Mouse (Mus musculus) Patski (cell line): Measurements from ENCODE around the gene Ptpa. TPM values are rescaled to one million over a fixed set of nuclear protein-coding genes. Genes with fewer than 3 reads are reported as not detected.

Experiments used
- ATAC-seq: fragments of 100-300 bp; one replicate; pipeline ENCODE4 v1.8.0; 2021
- CTCF ChIA-PET: fragments of 350-600 bp; sonication (Branson Sonifier 250); formaldehyde crosslinking; loops from one replicate; lab custom pipeline; 2022; ENCODE audit warnings: inconsistent platforms; lab: Charles Lee
- POLR2A ChIA-PET: fragments of 350-600 bp; sonication (Branson Sonifier 250); formaldehyde crosslinking; loops from one replicate; lab custom pipeline; 2022; ENCODE audit warnings: antibody characterized with exemption, inconsistent platforms; lab: Charles Lee
- DNase-seq: peaks from one replicate; pipeline ENCODE4 v3.0.0-alpha.2; 2011; ENCODE audit warnings: low read depth, low spot score
- H3K27me3 ChIP-seq: fragments of 371-371 bp; one replicate; pipeline ENCODE4 v1.5.1; 2021
- CTCF ChIP-seq: fragments of 100-300 bp; IDR thresholded peaks from one replicate; pipeline ENCODE4 v1.5.1; 2021
- in situ Hi-C: fragments of 300-500 bp; cut with MboI; formaldehyde crosslinking; loops from 3 replicates; pipeline ENCODE4 v1.11.1; 2018; ENCODE audit warnings: low pct_unique_long_range_greater_than_20kb, mixed read lengths
- polyA plus RNA-seq: library from polyadenylated mRNA; unstranded; gene quantifications from one replicate; pipeline ENCODE4 v1.2.3, GENCODE M21; 2021

Ptpa gene
- polyA plus RNA-seq, 1 experiment from 2014 or later: 165 TPM

- in situ Hi-C loops: no loop called here
- POLR2A ChIA-PET: interaction anchor here (0.6 to 7.5 kb wide), 2 partner anchors 118 to 167 kb away, joined by 3 to 65 read pairs; partner anchors contain the start of gene Cstad
- no peaks in the 10 kb centered on the region for H3K27me3 ChIP-seq
- ATAC-seq (no peak), DNase-seq (no peak)
- CTCF ChIA-PET: interaction anchor here (1.2 kb wide), 1 partner anchor 11 kb away, joined by 3 read pairs; no protein-coding TSS in a partner anchor
- no peak for TF ChIP-seq CTCF
Observed at GRCm38 (mm10) chr2:30476241-30476640, 60.4 kb downstream of the Ptpa start.

GRCm38 (mm10) chr2:30478526-30478925, 62.7 kb downstream of the Ptpa start:
- ChIA-PET CTCF (no interaction called here), POLR2A (interaction anchor here (0.6 to 0.7 kb wide), 3 partner anchors 9 to 374 kb away, joined by 3 to 4 read pairs (median 3); no protein-coding TSS in a partner anchor)
- ATAC-seq (no peak), DNase-seq (no peak)
- in situ Hi-C loops: no loop called here
- TF ChIP-seq CTCF: no peak
- H3K27me3 ChIP-seq: no peaks in the 10 kb centered on the region

- ATAC-seq (peak; percentile 19), DNase-seq (peak; percentile 64)
Observed at GRCm38 (mm10) chr2:30487597-30487996, 71.8 kb downstream of the Ptpa start.

GRCm38 (mm10) chr2:30490384-30490783, 74.5 kb downstream of the Ptpa start:
- ATAC-seq (no peak), DNase-seq (no peak)
- CTCF ChIA-PET: no interaction called here
- no peaks in the 10 kb centered on the region for H3K27me3 ChIP-seq
- POLR2A ChIA-PET: no interaction called here
- in situ Hi-C loops: no loop called here
- TF ChIP-seq CTCF: no peak

More at GRCm38 (mm10) chr2:30487597-30487996, 71.8 kb downstream of the Ptpa start:
- no peak for TF ChIP-seq CTCF
- CTCF ChIA-PET: interaction anchor here (0.8 kb wide), 1 partner anchor 11 kb away, joined by 3 read pairs; no protein-coding TSS in a partner anchor
- POLR2A ChIA-PET: interaction anchor here (0.6 to 2.7 kb wide), 3 partner anchors 9 to 107 kb away, joined by 3 to 10 read pairs (median 5); partner anchors contain the start of genes Cstad and Ier5l
- H3K27me3 ChIP-seq: no peaks in the 10 kb centered on the region
- in situ Hi-C loops: no loop called here

GRCm38 (mm10) chr2:30495000-30495908, 79.4 kb downstream of the Ptpa start:
- CTCF ChIA-PET: no interaction called here
- in situ Hi-C loops: no loop called here
- POLR2A ChIA-PET: no interaction called here
- DNase-seq: no peak
- ATAC-seq: no peak
- H3K27me3 ChIP-seq: no peaks in the 10 kb centered on the region
- no peak for TF ChIP-seq CTCF

GRCm38 (mm10) chr2:30495909-30496861, 80.3 kb downstream of the Ptpa start:
- DNase-seq: no peak
- ChIA-PET CTCF (no interaction called here), POLR2A (no interaction called here)
- peak; percentile 65 for ATAC-seq
- in situ Hi-C loops: no loop called here
- no peak for TF ChIP-seq CTCF
- no peaks in the 10 kb centered on the region for H3K27me3 ChIP-seq

Other genes with a start within 250 kb of the Ptpa start
- gene Endog, start 244.5 kb upstream of the Ptpa start, polyA plus RNA-seq: 19.2 TPM
- gene Spout1, start 237.6 kb upstream of the Ptpa start, polyA plus RNA-seq: 31.6 TPM
- 14.8 TPM for gene Kyat1, start 210.2 kb upstream of the Ptpa start, polyA plus RNA-seq
- 19.3 TPM for gene Lrrc8a, start 178.3 kb upstream of the Ptpa start, polyA plus RNA-seq
- gene Gm28035, start 175.5 kb upstream of the Ptpa start, polyA plus RNA-seq: 2.1 TPM
- 22.4 TPM for gene Phyhd1, start 149.8 kb upstream of the Ptpa start, polyA plus RNA-seq
- not detected for gene Gm28038, start 135.0 kb upstream of the Ptpa start, polyA plus RNA-seq
- gene Dolk, start 129.7 kb upstream of the Ptpa start, polyA plus RNA-seq: 24.0 TPM
- gene Nup188, start 129.6 kb upstream of the Ptpa start, polyA plus RNA-seq: 36.7 TPM
- 102 TPM for gene Sh3glb2, start 56.7 kb upstream of the Ptpa start, polyA plus RNA-seq
- gene Miga2, start 51.8 kb upstream of the Ptpa start, polyA plus RNA-seq: 43.3 TPM
- gene Dolpp1, start 23.8 kb upstream of the Ptpa start, polyA plus RNA-seq: 15.4 TPM
- 86.1 TPM for gene Crat, start 226 bp upstream of the Ptpa start, polyA plus RNA-seq
- 70.7 TPM for gene Ier5l, start 58.2 kb downstream of the Ptpa start, polyA plus RNA-seq
- 2.3 TPM for gene Cstad, start 179.0 kb downstream of the Ptpa start, polyA plus RNA-seq